Mouse (Mus musculus): ENCODE measurements around the gene Tmem189. TPM values are rescaled to one million over a fixed set of nuclear protein-coding genes. Genes with fewer than 3 reads are reported as not detected.
A peak's percentile ranks its signal among the peaks of the same experiment; 100 is the strongest.

The Tmem189 gene
- polyA plus RNA-seq, 1 experiment = 88.8 TPM

GRCm38 (mm10) chr2:167659847-167660610, 29.6 kb downstream of the Tmem189 start:
- Histone ChIP-seq H3K4me1 (ENCODE audit: control insufficient read depth, insufficient read depth, low read length) (peaks cover 7% of the 10 kb centered on the region), H3K27ac (ENCODE audit: insufficient read depth, low read length) (no peak overlapping the region), H3K4me3 (ENCODE audit: insufficient read depth, low read length) (peak overlapping the region; percentile 68)
- TF ChIP-seq POLR2A (IDR thresholded peaks at IDR 0.05; ENCODE audit: extremely low read depth, insufficient read depth, low read length) (no peak), CTCF (IDR thresholded peaks at IDR 0.05; ENCODE audit: extremely low read depth, insufficient read depth, low read length) (no peak)

- Histone ChIP-seq H3K27ac (ENCODE audit: insufficient read depth, low read length) (no peak overlapping the region; the same call in 1 of the 2 replicates), H3K4me1 (ENCODE audit: control insufficient read depth, insufficient read depth, low read length) (peaks cover 7% of the 10 kb centered on the region), H3K4me3 (ENCODE audit: insufficient read depth, low read length) (peak overlapping the region; percentile 68; the same call in 1 of the 2 replicates)
- TF ChIP-seq CTCF (IDR thresholded peaks at IDR 0.05; ENCODE audit: extremely low read depth, insufficient read depth, low read length) (no peak), POLR2A (IDR thresholded peaks at IDR 0.05; ENCODE audit: extremely low read depth, insufficient read depth, low read length) (no peak)
These were observed 30.3 kb downstream of the Tmem189 start for GRCm38 (mm10) chr2:167659177-167659846.

GRCm38 (mm10) chr2:167658712-167659111, 30.9 kb downstream of the Tmem189 start:
- TF ChIP-seq CTCF (IDR thresholded peaks at IDR 0.05; ENCODE audit: extremely low read depth, insufficient read depth, low read length) = no peak
- TF ChIP-seq POLR2A (IDR thresholded peaks at IDR 0.05; ENCODE audit: extremely low read depth, insufficient read depth, low read length) = no peak
- Histone ChIP-seq H3K4me1 (ENCODE audit: control insufficient read depth, insufficient read depth, low read length) (peaks cover 7% of the 10 kb centered on the region), H3K4me3 (ENCODE audit: insufficient read depth, low read length) (no peak overlapping the region), H3K27ac (ENCODE audit: insufficient read depth, low read length) (no peak overlapping the region)

- Histone ChIP-seq H3K4me3 (ENCODE audit: insufficient read depth, low read length) (no peak overlapping the region), H3K4me1 (ENCODE audit: control insufficient read depth, insufficient read depth, low read length) (peaks cover 7% of the 10 kb centered on the region), H3K27ac (ENCODE audit: insufficient read depth, low read length) (no peak overlapping the region)
- no peak for TF ChIP-seq POLR2A (IDR thresholded peaks at IDR 0.05; ENCODE audit: extremely low read depth, insufficient read depth, low read length)
These were observed 31.6 kb downstream of the Tmem189 start for GRCm38 (mm10) chr2:167657973-167658372.

GRCm38 (mm10) chr2:167656629-167657478, 32.8 kb downstream of the Tmem189 start:
- Histone ChIP-seq H3K27ac (ENCODE audit: insufficient read depth, low read length) (peak overlapping the region; percentile 57), H3K4me1 (ENCODE audit: control insufficient read depth, insufficient read depth, low read length) (peaks cover 7% of the 10 kb centered on the region), H3K4me3 (ENCODE audit: insufficient read depth, low read length) (no peak overlapping the region)
- TF ChIP-seq CTCF (IDR thresholded peaks at IDR 0.05; ENCODE audit: extremely low read depth, insufficient read depth, low read length) = no peak
- TF ChIP-seq POLR2A (IDR thresholded peaks at IDR 0.05; ENCODE audit: extremely low read depth, insufficient read depth, low read length) = no peak

- Histone ChIP-seq H3K4me1 (ENCODE audit: control insufficient read depth, insufficient read depth, low read length) (peaks cover 9% of the 10 kb centered on the region), H3K4me3 (ENCODE audit: insufficient read depth, low read length) (no peak overlapping the region), H3K27ac (ENCODE audit: insufficient read depth, low read length) (no peak overlapping the region)
- no peak for TF ChIP-seq POLR2A (IDR thresholded peaks at IDR 0.05; ENCODE audit: extremely low read depth, insufficient read depth, low read length)
- TF ChIP-seq CTCF (IDR thresholded peaks at IDR 0.05; ENCODE audit: extremely low read depth, insufficient read depth, low read length) = no peak
These were observed 34.6 kb downstream of the Tmem189 start for GRCm38 (mm10) chr2:167654911-167655600.

- H3K27ac ChIP-seq (ENCODE audit: insufficient read depth, low read length) = peak overlapping the region; percentile 79
- peaks cover 4% of the 10 kb centered on the region; the same call in 1 of the 2 replicates for H3K4me1 ChIP-seq (ENCODE audit: control insufficient read depth, insufficient read depth, low read length)
- TF ChIP-seq POLR2A (IDR thresholded peaks at IDR 0.05; ENCODE audit: extremely low read depth, insufficient read depth, low read length) (no peak), CTCF (IDR thresholded peaks at IDR 0.05; ENCODE audit: extremely low read depth, insufficient read depth, low read length) (no peak)
- H3K4me3 ChIP-seq (ENCODE audit: insufficient read depth, low read length) = no peak overlapping the region
These were observed 36.9 kb downstream of the Tmem189 start for GRCm38 (mm10) chr2:167652694-167653093.

GRCm38 (mm10) chr2:167651622-167652021, 38.0 kb downstream of the Tmem189 start:
- Histone ChIP-seq H3K4me1 (ENCODE audit: control insufficient read depth, insufficient read depth, low read length) (peaks cover 2% of the 10 kb centered on the region; the same call in 1 of the 2 replicates), H3K27ac (ENCODE audit: insufficient read depth, low read length) (peak overlapping the region; percentile 79), H3K4me3 (ENCODE audit: insufficient read depth, low read length) (no peak overlapping the region)
- TF ChIP-seq CTCF (IDR thresholded peaks at IDR 0.05; ENCODE audit: extremely low read depth, insufficient read depth, low read length) (no peak), POLR2A (IDR thresholded peaks at IDR 0.05; ENCODE audit: extremely low read depth, insufficient read depth, low read length) (peak; percentile 45; the same call in 1 of the 2 replicates)
